Mouse (Mus musculus): ENCODE measurements around the gene Fabp1. TPM values are rescaled to one million over a fixed set of nuclear protein-coding genes. Genes with fewer than 3 reads are reported as not detected.

Gene Fabp1
- total and polyA plus RNA-seq, 2 experiments from 2014 or later: not detected

DNA sequence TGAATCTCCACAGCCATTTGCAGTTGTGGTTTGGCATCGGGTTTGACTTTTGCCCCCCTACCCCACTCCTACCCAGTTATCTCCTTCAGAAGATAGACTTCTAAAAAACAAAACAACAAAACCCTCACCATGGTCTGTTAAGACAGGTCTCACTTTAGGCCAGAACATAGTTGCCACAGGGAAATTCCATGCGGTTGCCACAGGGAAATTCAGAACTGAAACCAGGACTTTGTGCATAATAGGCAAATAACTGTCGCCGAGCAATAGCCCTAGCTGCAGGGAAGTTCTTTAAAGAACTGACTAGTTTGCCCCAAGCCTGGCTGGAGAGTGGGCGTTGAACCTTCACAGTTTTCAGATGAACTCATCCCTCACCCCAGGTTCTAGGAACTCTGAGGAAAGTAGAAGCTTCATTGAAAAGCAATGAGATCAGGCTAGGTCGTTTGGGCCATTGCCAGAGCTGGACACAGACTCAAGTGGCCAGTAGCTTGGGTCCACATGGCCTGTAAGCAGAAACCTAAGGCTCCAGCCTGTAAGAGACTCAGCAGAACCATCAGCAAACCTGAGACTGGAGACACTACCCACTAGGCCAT, 6.4 kb upstream of the Fabp1 start:
- H3K9ac ChIP-seq: no peak overlapping the region
- 83% methylated on average over 6 of the region's 6 CpGs for WGBS
- no peak overlapping the region for H3K27ac ChIP-seq (ENCODE audit: low read depth, low read length)
- ATAC-seq (no peak), DNase-seq (no peak)
- no peaks in the 10 kb centered on the region for H3K4me1 ChIP-seq (ENCODE audit: insufficient read depth)
- TF ChIP-seq CTCF (IDR thresholded peaks at IDR 0.05; ENCODE audit: low read depth): no peak
- no peak overlapping the region for H3K4me2 ChIP-seq (ENCODE audit: low read depth)
- no peaks in the 10 kb centered on the region for H3K36me3 ChIP-seq (ENCODE audit: insufficient read depth)
- H3K4me3 ChIP-seq (ENCODE audit: low read depth, low read length): no peak overlapping the region
- no peaks in the 10 kb centered on the region for H3K27me3 ChIP-seq (ENCODE audit: insufficient read depth, low read length)
- H3K9me3 ChIP-seq (ENCODE audit: low read length): no peaks in the 10 kb centered on the region

DNA sequence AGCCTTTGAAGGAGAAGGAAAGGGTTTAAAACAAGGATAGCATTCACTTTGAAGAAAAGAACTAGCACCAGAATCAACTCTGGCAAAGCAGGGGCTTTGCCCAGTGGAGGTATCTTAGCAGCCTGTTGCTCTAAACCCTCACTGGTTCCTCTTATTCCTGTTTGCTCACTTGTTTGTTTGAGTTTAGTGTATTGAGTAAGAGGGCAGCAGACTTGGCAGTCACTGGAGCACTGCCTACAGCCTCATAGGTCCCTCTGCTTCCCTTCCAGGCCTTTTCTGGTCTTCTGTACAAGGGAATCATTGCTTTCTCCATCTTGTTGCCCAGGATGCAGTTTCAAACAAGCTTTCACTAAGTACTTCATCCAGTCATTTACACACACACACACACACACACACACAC, 3.5 kb upstream of the Fabp1 start:
- no peak for TF ChIP-seq CTCF (IDR thresholded peaks at IDR 0.05; ENCODE audit: low read depth)
- Histone ChIP-seq H3K27me3 (ENCODE audit: insufficient read depth, low read length) (no peaks in the 10 kb centered on the region), H3K4me1 (ENCODE audit: insufficient read depth) (no peaks in the 10 kb centered on the region), H3K4me3 (ENCODE audit: low read depth, low read length) (no peak overlapping the region), H3K36me3 (ENCODE audit: insufficient read depth) (no peaks in the 10 kb centered on the region), H3K9me3 (ENCODE audit: low read length) (no peaks in the 10 kb centered on the region), H3K4me2 (ENCODE audit: low read depth) (no peak overlapping the region), H3K9ac (no peak overlapping the region), H3K27ac (ENCODE audit: low read depth, low read length) (no peak overlapping the region)
- ATAC-seq (no peak), DNase-seq (no peak)

DNA sequence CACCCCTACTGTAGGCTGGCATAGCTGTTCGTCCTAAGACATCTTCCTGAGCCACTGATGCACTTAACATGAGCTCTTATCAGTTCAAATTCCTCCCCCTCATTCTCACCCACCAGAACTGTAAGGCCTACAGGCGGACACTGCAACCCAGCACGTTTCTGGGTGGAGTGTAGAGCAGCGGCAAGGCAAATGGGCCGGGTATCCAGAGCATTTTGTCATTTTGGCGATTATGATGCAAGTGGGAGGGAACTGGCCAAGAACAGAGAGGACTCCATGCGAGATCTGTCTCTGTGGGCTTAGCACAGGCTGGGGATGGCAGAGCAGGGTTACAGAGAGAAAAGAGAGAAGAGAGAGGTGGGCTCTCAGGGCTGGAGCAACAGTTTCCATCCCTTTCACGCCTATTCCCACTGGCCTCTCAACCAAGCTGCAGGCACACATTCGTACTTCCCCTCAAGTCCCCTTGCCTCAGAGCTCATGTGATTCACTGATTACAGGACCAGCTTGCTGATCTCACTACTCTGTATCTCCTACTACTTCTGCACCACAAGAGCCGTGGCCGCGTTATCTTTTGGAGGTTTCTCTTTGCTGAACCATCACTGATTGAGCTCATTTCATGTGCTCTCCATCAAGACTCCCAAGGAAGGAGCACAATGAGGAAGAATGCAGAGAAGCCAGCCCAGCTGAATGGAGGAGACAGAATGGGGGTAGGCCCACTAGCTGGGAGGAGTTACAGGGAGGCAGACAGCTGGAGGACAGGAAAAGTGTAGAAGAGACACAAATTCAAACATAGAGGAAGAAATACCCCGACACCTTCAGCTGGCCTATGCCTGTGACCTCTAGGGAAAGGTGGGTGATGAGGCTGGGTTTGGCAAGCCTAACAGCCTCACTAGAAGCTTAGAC, 1.7 kb upstream of the Fabp1 start:
- Histone ChIP-seq H3K27ac (ENCODE audit: low read depth, low read length) (no peak overlapping the region), H3K9ac (no peak overlapping the region), H3K4me3 (ENCODE audit: low read depth, low read length) (no peak overlapping the region), H3K9me3 (ENCODE audit: low read length) (no peaks in the 10 kb centered on the region), H3K36me3 (ENCODE audit: insufficient read depth) (no peaks in the 10 kb centered on the region), H3K4me1 (ENCODE audit: insufficient read depth) (no peaks in the 10 kb centered on the region), H3K27me3 (ENCODE audit: insufficient read depth, low read length) (no peaks in the 10 kb centered on the region), H3K4me2 (ENCODE audit: low read depth) (no peak overlapping the region)
- WGBS: 88% methylated on average over 13 of the region's 13 CpGs
- no peak for TF ChIP-seq CTCF (IDR thresholded peaks at IDR 0.05; ENCODE audit: low read depth)
- DNase-seq: no peak
- no peak for ATAC-seq

DNA sequence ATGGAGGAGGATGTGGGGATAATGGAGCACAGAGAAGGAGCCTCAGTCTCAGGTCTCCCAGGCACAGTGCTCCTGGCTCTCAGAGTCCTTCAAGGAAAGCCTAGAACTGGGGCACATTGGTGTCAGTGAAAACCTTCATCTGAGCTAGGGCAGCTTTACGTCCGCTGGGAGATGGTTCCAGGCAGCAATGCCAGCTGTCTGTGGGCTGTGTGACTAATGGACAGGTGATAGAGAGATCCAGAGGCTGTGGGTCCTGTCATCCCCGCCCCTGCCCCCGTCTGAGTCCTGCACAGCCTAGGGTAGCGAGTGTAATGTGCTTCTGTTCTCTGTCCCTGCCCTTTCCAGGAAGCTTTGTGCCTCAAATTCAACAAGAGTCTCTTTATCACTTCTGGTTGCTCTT, 2.3 kb downstream of the Fabp1 start:
- Histone ChIP-seq H3K9ac (no peak overlapping the region), H3K27me3 (ENCODE audit: insufficient read depth, low read length) (no peaks in the 10 kb centered on the region), H3K36me3 (ENCODE audit: insufficient read depth) (no peaks in the 10 kb centered on the region), H3K9me3 (ENCODE audit: low read length) (no peaks in the 10 kb centered on the region), H3K4me2 (ENCODE audit: low read depth) (no peak overlapping the region), H3K4me1 (ENCODE audit: insufficient read depth) (no peaks in the 10 kb centered on the region), H3K4me3 (ENCODE audit: low read depth, low read length) (no peak overlapping the region), H3K27ac (ENCODE audit: low read depth, low read length) (no peak overlapping the region)
- 64% methylated on average over 5 of the region's 5 CpGs for WGBS
- DNase-seq (no peak), ATAC-seq (no peak)
- no peak for TF ChIP-seq CTCF (IDR thresholded peaks at IDR 0.05; ENCODE audit: low read depth)

DNA sequence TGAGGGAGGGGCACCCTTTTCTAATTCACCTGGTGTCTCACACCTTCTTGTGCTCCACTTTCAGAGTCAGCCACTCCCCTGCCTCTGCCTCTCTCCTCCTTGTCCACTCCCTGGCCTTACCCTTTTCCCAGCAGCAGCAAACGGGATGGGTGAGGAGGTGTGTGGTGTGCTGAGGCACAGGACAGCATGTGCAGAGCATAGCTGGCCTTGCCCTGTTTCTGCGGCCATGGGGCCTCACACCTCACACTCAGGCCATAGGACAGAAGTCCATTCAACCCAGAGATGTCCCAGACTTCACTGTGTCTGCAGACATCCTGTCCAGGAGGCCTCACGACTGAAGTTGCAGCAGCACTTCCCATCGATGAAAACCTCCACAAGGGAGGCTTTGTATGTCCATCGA, 4.0 kb downstream of the Fabp1 start:
- Histone ChIP-seq H3K27ac (ENCODE audit: low read depth, low read length) (no peak overlapping the region), H3K4me1 (ENCODE audit: insufficient read depth) (no peaks in the 10 kb centered on the region), H3K4me2 (ENCODE audit: low read depth) (no peak overlapping the region), H3K9ac (no peak overlapping the region), H3K9me3 (ENCODE audit: low read length) (no peaks in the 10 kb centered on the region), H3K27me3 (ENCODE audit: insufficient read depth, low read length) (no peaks in the 10 kb centered on the region), H3K36me3 (ENCODE audit: insufficient read depth) (no peaks in the 10 kb centered on the region), H3K4me3 (ENCODE audit: low read depth, low read length) (no peak overlapping the region)
- DNase-seq (no peak), ATAC-seq (no peak)
- no peak for TF ChIP-seq CTCF (IDR thresholded peaks at IDR 0.05; ENCODE audit: low read depth)
- 87% methylated on average over 5 of the region's 5 CpGs for WGBS

DNA sequence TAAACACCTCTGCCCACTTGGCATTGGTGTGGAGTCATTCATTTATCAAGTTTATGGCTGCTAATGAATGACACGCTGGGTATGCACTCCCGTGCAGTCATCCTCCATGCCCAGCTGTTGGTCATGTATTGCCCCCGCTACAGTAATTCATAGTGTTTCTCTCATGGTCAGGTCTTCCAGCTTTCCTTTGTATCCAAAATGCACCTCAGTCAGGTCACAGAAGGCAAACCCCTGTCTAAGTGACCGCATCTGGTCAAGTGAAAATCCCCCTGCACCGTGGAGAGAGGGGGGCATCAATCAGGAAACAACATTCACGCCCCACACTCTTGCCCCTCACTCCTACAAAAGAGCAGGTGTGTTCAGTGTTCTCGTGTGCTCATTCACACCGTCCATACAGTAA, 4.5 kb downstream of the Fabp1 start:
- Histone ChIP-seq H3K27me3 (ENCODE audit: insufficient read depth, low read length) (no peaks in the 10 kb centered on the region), H3K4me2 (ENCODE audit: low read depth) (no peak overlapping the region), H3K4me3 (ENCODE audit: low read depth, low read length) (no peak overlapping the region), H3K4me1 (ENCODE audit: insufficient read depth) (no peaks in the 10 kb centered on the region), H3K9me3 (ENCODE audit: low read length) (no peaks in the 10 kb centered on the region), H3K36me3 (ENCODE audit: insufficient read depth) (no peaks in the 10 kb centered on the region), H3K27ac (ENCODE audit: low read depth, low read length) (no peak overlapping the region), H3K9ac (no peak overlapping the region)
- ATAC-seq (no peak), DNase-seq (no peak)
- 92% methylated on average over 8 of the region's 8 CpGs for WGBS
- no peak for TF ChIP-seq CTCF (IDR thresholded peaks at IDR 0.05; ENCODE audit: low read depth)

DNA sequence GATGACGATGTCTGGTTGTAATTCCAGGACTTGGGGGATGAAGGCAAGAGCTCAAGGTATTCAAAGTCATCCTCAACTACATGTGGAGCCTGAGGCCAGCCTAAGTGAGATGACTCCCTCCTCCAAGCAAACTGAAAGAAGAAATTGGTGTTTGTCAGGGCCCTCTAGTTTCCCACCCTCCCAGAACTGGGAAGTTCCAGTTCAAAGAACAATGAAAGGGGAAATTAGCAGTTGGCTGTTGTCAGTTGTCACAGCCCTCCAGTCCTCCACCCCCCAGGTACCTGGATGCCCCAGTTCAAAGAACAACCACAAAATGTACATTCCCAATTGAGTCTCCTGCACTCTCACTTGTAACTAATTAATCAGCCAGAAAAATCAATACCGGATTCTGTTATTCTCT, 9.1 kb downstream of the Fabp1 start:
- TF ChIP-seq CTCF (IDR thresholded peaks at IDR 0.05; ENCODE audit: low read depth): no peak
- Histone ChIP-seq H3K4me3 (ENCODE audit: low read depth, low read length) (no peak overlapping the region), H3K27me3 (ENCODE audit: insufficient read depth, low read length) (no peaks in the 10 kb centered on the region), H3K9me3 (ENCODE audit: low read length) (no peaks in the 10 kb centered on the region), H3K4me1 (ENCODE audit: insufficient read depth) (no peaks in the 10 kb centered on the region), H3K4me2 (ENCODE audit: low read depth) (no peak overlapping the region), H3K36me3 (ENCODE audit: insufficient read depth) (no peaks in the 10 kb centered on the region), H3K27ac (ENCODE audit: low read depth, low read length) (no peak overlapping the region), H3K9ac (no peak overlapping the region)
- ATAC-seq (no peak), DNase-seq (no peak)
- 82% methylated on average over 2 of the region's 2 CpGs for WGBS

Data from forebrain, postnatal 0 days (tissue).